Mouse (Mus musculus): ENCODE data around the gene Ormdl1. TPM values are rescaled to one million over a fixed set of nuclear protein-coding genes. Genes with fewer than 3 reads are reported as not detected.
"Not testable (repeated sequence)": the region's sequence is repeated elsewhere in the genome, so short reads cannot be mapped to it uniquely, and the experiment has no call there.

Ormdl1 gene
- 11.0 and 13.4 TPM in 2 replicates for polyA plus RNA-seq (2012; rRNA removed)

- DNase-seq (ENCODE audit: extremely low spot score in 1 of 2, low spot score in 1 of 2) = peak; percentile 85 to 96
Observed at GRCm38 (mm10) chr1:53296581-53297383, at the start of gene Ormdl1, which contains the start of the genes Pms1 and Gm28778. Ormdl1 (plus strand) TSS chr1:53297095. Pms1 (minus strand) TSS chr1:53297018. Gm28778 (plus strand) TSS chr1:53297111.

DNA sequence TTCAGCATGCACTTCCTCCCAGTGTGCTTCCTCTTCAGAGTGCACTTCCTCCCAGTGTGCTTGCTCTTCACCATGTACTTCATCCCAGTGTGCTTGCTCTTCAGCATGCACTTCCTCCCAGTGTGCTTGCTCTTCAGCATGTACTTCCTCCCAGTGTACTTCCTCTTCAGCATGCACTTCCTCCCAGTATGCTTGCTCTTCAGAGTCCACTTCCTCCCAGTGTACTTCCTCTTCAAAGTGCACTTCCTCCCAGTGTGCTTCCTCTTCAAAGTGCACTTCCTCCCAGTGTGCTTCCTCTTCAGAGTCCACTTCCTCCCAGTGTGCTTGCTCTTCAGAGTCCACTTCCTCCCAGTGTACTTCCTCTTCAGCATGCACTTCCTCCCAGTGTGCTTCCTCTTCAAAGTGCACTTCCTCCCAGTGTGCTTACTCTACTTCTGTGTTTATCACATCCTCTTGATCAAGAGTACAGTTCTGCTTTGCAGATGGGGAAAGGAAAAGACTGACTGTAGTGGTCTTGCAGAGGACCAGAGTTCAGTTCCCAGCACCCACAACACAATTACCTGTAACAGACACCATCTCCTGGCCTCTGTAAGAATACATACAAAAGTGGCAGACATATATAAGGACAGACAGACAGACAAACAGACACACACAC, 31.8 kb upstream of the Ormdl1 start:
- not testable (repeated sequence) for DNase-seq (ENCODE audit: extremely low spot score in 1 of 2, low spot score in 1 of 2)

DNA sequence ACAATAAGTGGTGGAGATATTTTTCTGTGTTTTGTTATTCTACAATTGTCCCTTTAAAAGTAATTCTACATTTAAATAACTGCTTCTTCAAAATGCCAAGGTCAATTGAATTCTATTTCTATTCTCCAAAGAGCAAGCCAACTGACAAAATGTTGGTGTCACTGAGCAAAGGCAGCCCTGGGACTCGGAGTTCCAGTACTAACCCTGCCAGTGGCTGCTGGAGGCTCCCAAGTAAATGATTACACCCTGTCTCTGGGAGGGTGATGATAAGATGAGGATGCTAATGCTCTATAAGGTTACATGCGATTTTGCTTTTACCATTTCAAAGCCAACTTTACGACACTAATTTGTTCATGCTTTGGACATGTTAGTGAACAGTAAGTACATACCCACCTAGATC, 27.0 kb upstream of the Ormdl1 start:
- no peak for DNase-seq (ENCODE audit: extremely low spot score in 1 of 2, low spot score in 1 of 2)

DNA sequence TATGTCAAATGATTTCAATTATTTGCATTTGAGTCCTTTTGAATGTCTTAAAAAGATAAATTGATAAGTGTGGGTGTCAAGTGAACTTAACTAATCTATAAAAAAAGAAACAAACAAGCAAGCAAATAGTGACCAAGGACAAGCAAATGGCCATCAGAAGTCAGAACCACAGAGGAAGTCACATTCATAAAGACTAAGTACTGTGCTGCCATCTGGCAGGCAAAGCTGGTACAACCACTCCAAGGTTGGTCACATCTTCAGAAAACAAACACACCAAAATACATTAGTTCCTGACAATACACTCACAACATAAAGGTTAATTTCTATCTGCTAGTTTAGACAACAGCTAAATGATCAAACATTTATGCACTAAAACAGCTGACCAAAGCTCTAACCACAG, 24.2 kb upstream of the Ormdl1 start:
- DNase-seq (ENCODE audit: extremely low spot score in 1 of 2, low spot score in 1 of 2) = peak; percentile 7 to 66

DNA sequence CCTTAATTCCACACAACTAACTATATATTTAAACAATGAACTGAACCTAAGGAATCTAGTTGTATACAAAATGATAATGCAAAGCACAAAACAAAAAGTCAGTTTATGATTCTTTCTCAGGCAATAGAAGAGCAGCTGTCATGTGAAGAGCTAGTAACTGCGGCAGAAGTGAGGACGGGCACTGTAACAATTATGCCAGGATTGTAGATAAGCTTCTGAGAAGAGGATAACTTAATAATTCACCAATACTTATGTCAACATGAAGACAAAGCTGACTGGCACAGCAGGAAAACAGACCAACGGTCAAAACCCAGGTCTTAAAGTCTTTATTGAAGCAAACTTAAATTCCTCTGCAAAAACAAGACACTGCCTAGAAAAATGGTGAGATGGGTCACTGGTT, 5.7 kb upstream of the Ormdl1 start:
- DNase-seq (ENCODE audit: extremely low spot score in 1 of 2, low spot score in 1 of 2) = no peak

DNA sequence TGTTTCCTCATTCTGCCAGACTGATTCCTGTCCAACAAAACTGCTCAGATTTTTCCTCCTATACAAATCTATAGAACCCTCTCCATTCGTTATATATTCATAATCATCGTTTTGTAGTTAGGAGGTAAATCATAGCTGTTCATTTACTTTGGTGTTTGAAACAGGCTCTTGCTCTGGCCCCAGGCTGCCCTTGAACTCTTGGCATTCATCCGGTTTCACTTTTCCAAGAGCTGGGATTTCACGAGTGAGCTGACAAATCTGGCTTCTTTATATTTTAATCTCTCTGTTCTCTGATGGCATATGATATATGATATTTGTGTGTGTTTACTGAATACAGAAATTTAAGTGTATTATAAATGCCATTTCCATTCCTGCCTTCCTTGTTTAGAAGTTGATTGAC, 3.6 kb downstream of the Ormdl1 start:
- DNase-seq (ENCODE audit: extremely low spot score in 1 of 2, low spot score in 1 of 2) = no peak

DNA sequence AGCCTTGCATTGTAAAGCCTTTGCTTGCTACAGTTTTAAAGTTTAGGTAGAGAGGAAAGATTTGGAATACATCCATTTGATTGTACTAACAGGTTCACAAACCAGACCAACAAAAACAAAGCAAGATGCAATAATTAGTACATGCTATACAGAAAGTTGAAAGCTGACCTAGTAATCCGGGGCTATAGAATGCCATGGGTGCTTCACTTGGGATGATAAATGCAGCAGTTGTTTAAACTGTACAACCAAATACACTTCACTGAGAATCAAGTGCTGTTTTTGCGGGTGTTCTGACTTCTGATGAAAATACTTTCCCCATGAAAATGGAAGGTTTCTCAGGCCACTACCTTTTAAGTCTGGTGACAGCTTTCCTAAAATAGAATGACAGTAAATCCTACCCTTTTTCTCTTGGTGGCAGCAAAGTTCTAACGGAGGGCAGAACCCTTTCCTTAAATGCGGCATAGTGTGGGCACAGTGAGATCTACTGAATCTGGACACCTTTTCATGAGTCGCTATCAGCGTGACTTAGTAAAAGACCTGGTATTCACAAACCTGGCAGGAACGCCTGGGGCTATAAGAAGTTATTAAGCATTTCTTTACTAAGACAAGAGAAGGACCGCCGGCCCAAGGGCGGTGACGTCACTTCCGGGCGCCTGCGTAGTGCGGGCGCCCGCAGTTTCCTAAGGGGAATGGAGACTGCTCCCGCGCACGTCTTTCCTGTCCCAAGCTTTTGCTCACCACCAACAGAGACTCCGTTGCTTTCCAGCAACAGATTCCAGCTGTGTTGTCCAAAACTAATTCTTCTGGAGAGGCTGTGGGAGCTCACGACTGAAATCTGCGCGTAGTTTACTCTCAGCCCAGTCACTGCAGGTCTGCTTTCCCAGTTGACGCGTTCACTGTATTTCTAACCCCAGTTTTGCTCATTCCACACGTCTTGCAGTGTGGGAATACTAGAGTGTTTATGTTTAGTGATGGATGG, 16.4 kb downstream of the Ormdl1 start, which contains the start of gene Osgepl1:
TSS of gene Osgepl1 (plus strand) at position 636 of the 979 bp plus-strand sequence.
- DNase-seq (ENCODE audit: extremely low spot score in 1 of 2, low spot score in 1 of 2) = peak; percentile 71 to 88

DNA sequence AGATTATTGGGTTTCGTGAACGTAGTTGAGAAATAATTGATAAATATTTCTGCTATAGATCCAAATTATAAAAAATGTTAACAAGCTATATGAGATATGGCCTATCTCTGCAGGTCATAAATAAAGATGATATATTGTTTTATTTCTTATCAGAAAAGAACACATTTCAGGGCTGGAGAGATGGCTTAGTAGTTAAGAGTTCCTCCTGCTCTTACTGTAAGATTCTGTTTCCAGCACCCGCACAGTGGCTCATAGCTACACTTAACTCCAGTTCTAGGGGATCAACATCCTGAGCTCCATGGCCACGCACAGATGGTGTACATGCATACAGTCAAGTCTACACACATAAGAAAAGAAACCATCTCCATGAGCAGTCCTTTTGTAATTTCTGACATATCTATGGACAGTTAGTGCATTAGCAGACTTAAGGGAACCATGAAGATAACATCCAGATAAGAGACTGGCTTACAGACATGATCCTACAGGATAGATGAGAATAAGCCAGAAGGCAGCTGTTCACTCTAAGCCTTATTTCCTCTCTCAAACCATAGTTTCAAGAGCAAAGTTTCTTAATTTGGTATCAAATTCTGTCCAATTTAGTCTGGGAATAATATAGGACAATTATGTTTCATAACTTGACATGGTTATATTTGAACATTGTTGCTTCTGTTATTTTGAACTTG, 24.9 kb downstream of the Ormdl1 start:
- no peak for DNase-seq (ENCODE audit: extremely low spot score in 1 of 2, low spot score in 1 of 2)

- DNase-seq (ENCODE audit: extremely low spot score in 1 of 2, low spot score in 1 of 2) = no peak
Observed at GRCm38 (mm10) chr1:53323254-53323653, 26.4 kb downstream of the Ormdl1 start.

GRCm38 (mm10) chr1:53324277-53324676, 27.4 kb downstream of the Ormdl1 start:
- no peak for DNase-seq (ENCODE audit: extremely low spot score in 1 of 2, low spot score in 1 of 2)

- DNase-seq (ENCODE audit: extremely low spot score in 1 of 2, low spot score in 1 of 2) = no peak
Observed at GRCm38 (mm10) chr1:53324827-53325494, 28.1 kb downstream of the Ormdl1 start.

- not testable (repeated sequence) for DNase-seq (ENCODE audit: extremely low spot score in 1 of 2, low spot score in 1 of 2)
Observed at GRCm38 (mm10) chr1:53333527-53333926, 36.6 kb downstream of the Ormdl1 start.

DNA sequence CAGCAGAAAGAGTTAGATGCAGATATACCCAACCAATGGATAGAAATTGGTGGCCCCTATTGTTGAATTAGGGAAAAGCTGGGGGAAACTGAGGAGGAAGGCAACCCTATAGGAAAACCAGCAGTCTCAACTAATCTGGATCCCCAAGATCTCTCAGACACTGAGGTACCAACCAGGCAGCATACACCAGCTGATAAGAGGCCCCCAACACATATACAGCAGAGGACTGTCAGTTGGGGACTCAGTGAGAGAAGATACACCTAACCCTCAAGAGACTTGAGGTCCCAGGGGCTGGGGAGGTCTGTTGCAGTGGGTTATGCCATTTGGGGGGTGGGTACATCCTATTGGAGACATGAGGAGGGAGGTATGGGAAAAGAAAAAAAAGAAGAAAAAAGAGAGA, 38.6 kb downstream of the Ormdl1 start:
- DNase-seq (ENCODE audit: extremely low spot score in 1 of 2, low spot score in 1 of 2) = no peak

DNA sequence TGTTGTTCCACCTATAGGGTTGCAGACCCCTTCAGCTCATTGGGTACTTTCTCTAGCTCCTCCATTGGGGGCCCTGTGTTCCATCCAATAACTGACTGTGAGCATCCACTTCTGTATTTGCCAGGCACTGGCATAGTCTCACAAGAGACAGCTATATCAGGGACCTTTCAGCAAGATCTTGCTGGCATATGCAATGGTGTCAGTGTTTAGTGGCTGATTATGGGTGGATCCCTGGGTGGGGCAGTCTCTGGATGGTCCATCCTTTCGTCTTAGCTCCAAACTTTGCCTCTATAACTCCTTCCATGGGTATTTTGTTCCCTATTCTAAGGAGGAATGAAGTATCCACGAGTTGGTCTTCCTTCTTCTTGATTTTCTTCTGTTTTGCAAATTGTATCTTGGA, 40.5 kb downstream of the Ormdl1 start:
- DNase-seq (ENCODE audit: extremely low spot score in 1 of 2, low spot score in 1 of 2) = not testable (repeated sequence)

GRCm38 (mm10) chr1:53341071-53341470, 44.2 kb downstream of the Ormdl1 start:
- DNase-seq (ENCODE audit: extremely low spot score in 1 of 2, low spot score in 1 of 2) = no peak

DNA sequence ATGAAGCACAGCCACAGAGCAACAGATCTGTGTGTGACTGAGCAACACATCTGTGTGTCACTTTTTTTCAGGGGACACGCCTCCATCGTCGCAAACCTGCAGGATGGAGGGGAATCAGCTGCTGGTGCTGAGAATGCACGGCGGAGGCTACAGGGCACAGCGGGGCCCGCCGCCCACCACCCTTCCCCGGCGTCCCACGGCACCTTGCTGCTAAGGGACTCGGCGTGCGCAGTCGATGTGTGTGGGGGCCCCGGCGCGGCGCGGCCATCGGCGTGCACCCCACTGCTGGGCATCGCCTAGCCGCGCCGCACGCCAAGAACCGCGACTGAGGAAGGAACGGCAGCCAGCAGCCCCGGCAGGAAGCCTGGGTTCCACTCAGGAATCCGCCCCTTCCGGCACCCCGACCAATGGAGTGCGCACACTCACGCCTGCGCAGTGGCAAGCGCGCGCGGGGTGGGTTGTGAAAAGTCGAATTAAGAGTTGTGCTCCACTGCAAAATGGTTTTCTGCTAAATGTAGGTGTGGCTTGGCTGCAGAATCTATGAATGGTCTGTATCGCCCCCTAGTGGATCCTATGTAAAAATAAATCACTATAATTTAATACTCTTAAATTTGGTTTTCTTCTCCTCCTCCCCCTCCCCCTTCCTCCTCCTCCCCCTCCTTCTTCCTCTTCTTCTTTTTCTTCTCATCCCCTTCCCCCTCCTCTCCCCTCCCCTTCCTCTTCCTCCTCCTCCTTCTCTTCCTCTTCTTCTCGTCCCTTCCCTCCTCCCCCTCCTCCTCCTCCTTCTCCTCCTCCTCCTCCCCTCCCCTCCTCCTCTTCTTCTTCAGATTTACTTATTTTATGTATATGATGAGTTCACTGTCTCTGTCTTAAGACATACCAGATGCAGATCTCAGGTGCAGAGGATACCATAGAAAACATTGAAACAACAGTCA, 55.7 kb downstream of the Ormdl1 start, which contains the start of the genes Asdurf, Gm28551 and Asnsd1:
TSS of gene Asdurf (minus strand) at position 293 of the 935 bp plus-strand sequence.
TSS of gene Gm28551 (minus strand) at position 341 of the 935 bp plus-strand sequence.
TSS of gene Asnsd1 (minus strand) at position 426 of the 935 bp plus-strand sequence.
- DNase-seq (ENCODE audit: extremely low spot score in 1 of 2, low spot score in 1 of 2) = peak; percentile 91 to 98

- DNase-seq (ENCODE audit: extremely low spot score in 1 of 2, low spot score in 1 of 2) = no peak
Observed at GRCm38 (mm10) chr1:53358988-53359387, 62.1 kb downstream of the Ormdl1 start.

Data from frontal cortex, adult 2 months (tissue).